Mouse (Mus musculus): ENCODE results near the gene 2310030G06Rik.
A peak's percentile ranks its signal among the peaks of the same experiment; 100 is the strongest.

2310030G06Rik gene

DNA sequence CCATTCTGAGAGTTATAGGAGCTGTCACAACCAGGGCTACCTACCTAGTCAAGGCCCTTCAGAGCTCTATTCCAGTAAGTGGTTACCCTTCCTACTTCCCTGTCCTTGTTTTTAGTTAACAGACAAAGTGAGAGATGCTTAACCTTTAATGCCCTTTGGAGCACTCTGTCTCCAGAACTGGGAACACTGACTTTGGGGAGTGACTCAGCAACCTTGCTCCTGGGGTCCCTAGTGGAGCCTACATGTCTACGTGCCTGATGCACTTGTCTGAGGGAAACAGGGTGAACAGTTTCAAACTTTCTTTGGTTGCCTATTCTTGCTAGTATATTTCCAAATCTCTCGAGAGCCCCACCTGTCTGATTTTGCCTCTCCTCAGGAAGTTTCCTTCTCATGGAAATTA lies 3.6 kb downstream of the 2310030G06Rik start:
- no peak for DNase-seq (ENCODE audit: low spot score in 2 of 2)

- no peak for DNase-seq (ENCODE audit: low spot score in 2 of 2)
Observed at GRCm38 (mm10) chr9:50742261-50742660, 4.1 kb downstream of the 2310030G06Rik start.

- no peak for DNase-seq (ENCODE audit: low spot score in 2 of 2)
Observed at GRCm38 (mm10) chr9:50740867-50741784, 5.2 kb downstream of the 2310030G06Rik start.

- DNase-seq (ENCODE audit: low spot score in 2 of 2), result peak; percentile 94
Observed at GRCm38 (mm10) chr9:50738914-50739870, 7.1 kb downstream of the 2310030G06Rik start, which contains the start of gene Dixdc1. Gene Dixdc1, minus strand, starts transcription at chr9:50739517.

DNA sequence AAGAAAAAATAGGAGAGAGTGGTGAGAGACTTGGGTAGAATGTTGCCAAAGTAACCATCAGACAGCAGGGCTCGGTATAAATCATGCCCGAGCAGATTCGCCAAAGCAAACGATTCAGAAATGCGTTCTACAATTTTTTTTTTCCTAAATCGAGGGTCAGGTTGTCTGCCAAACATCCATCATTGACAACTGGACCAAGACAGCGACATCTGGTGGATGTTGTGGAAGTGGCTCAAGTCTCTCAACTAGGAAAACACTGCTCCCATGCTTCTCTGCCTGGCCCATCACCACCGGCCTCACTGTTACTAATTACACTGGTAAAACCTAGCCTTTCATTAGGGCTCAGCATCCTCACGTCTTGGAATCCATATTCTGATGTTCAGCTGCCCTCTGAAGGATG lies 11.3 kb downstream of the 2310030G06Rik start:
- DNase-seq (ENCODE audit: low spot score in 2 of 2), result peak in 1 of 2 experiments; percentile 62

- DNase-seq (ENCODE audit: low spot score in 2 of 2), result no peak
Observed at GRCm38 (mm10) chr9:50732560-50732959, 13.8 kb downstream of the 2310030G06Rik start.

DNA sequence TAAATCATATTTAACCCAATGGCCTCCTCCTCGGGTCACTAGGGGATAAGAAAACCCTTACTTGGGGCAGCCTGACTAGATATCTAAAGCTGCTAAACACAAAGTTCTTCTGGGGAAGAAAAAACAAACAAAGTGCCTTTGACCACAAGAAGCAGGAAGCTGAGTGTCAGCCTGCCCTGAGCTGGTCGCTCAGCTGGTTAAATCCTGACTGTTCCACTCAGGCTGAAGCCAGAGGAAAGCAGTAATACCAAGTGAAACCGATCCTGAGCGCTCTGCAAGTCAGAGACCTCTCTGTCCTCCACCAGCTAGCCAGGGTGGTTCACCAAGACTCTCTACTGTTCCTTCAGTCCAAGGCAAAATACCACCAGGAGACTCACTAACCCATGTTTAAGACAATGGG lies 16.7 kb downstream of the 2310030G06Rik start:
- no peak for DNase-seq (ENCODE audit: low spot score in 2 of 2)

- DNase-seq (ENCODE audit: low spot score in 2 of 2), result peak; percentile 95 to 96
Observed at GRCm38 (mm10) chr9:50727925-50728651, 18.2 kb downstream of the 2310030G06Rik start.

GRCm38 (mm10) chr9:50727171-50727924 lies 19.0 kb downstream of the 2310030G06Rik start:
- DNase-seq (ENCODE audit: low spot score in 2 of 2), result peak; percentile 66 to 71

- no peak for DNase-seq (ENCODE audit: low spot score in 2 of 2)
Observed at GRCm38 (mm10) chr9:50725921-50726590, 20.3 kb downstream of the 2310030G06Rik start.

GRCm38 (mm10) chr9:50724661-50725330 lies 21.5 kb downstream of the 2310030G06Rik start:
- DNase-seq (ENCODE audit: low spot score in 2 of 2), result no peak

GRCm38 (mm10) chr9:50724147-50724546 lies 22.2 kb downstream of the 2310030G06Rik start:
- no peak for DNase-seq (ENCODE audit: low spot score in 2 of 2)

DNA sequence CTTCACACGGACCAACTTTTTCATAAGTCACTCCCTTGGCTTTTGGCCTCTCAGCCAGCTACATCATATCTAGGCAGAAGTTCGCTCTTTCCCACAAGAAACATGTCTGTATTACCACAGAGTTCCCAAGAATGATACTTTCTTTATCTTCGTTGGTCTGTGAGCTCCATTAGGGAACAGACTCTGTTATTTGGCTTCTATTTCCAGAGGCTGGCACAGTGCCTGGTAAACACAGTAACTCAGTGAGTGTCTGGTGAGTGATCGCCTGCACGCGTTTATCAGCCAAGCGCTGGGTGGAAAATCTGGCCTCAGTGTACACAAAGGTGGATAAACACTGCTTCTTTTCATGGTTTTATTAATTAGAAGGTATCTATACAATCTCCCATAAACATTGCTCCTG lies 22.9 kb downstream of the 2310030G06Rik start:
- peak; percentile 87 for DNase-seq (ENCODE audit: low spot score in 2 of 2)

DNA sequence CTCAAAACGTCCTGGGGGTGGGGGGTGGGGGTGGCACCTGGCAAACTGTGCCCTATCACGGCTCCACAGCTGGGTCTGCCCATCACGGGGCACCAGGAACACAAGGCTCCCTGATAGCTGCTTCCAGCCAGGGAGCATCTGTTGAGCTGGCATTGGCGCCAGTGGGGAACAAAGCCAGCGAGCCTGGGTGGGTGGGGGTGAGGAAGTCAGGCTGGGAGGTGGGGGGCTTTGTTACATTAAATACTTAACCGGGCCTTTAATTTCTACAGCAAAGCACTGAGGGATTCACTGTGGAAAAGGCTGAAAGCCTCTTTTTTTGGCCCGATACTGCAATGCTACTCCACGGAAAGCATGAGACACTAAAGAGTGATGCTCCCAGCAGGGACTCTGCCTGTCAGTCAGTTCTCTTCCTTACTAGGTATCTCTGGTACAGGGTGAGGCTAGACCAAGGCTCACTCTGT lies 23.9 kb downstream of the 2310030G06Rik start:
- DNase-seq (ENCODE audit: low spot score in 2 of 2), result peak in 1 of 2 experiments; percentile 58

- no peak for DNase-seq (ENCODE audit: low spot score in 2 of 2)
Observed at GRCm38 (mm10) chr9:50721061-50721460, 25.3 kb downstream of the 2310030G06Rik start.

DNA sequence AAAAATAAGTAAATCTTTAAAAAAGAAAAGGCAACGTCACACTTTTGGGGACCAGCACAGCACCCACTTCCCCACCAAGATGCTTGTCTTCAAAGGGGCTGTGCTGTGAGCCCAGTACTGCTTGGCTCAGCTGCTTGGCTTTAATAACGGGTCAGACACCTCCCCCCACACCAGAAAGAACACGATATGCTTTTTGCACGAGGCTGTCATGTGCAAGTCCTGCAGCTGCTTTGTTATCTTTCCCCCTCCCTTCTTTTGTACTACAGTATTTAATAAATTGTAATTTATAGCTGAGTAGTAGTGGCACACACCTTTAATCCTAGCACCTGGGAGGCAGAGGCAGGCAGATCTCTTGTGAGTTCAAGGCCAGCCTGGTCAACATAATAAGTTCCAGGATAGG lies 27.5 kb downstream of the 2310030G06Rik start:
- DNase-seq (ENCODE audit: low spot score in 2 of 2), result no peak

DNA sequence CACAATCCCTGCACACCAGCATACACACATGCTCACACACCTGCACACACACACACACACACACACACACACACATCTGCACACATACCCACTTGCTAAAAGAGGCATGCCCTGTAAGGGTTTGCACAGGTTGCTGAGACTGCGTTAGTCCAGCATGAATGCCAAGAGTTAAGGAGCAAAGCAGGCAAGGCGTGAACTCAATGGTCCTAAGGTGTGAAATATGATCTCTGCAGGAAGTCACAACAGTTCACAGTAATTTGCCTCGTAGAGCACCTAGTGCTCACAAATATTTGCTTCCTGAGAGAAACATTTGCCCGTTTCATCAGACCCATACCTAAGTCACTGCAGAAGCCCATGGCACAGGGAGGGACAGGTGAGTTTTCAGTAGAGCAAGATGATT lies 32.1 kb downstream of the 2310030G06Rik start:
- DNase-seq (ENCODE audit: low spot score in 2 of 2), result no peak

GRCm38 (mm10) chr9:50711337-50711736 lies 35.0 kb downstream of the 2310030G06Rik start:
- no peak for DNase-seq (ENCODE audit: low spot score in 2 of 2)

DNA sequence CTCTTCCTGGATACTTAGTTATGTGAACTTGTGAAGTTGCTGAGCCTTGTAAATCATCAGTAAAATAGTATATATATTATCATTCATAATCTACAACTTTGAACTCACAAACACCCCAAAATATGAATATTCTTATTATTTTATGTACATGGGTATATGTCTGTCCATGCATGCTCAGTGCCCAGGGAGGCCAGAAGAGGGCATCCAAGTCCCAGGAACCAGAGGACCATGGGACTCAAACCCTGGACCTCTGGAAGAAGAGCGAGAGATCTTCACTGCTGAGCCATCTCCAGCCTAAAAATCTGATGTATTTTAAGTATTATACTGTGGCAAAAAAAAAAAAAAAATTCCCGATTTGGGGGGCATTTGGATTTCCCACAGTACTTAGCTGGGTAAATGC lies 37.2 kb downstream of the 2310030G06Rik start:
- DNase-seq (ENCODE audit: low spot score in 2 of 2), result peak in 1 of 2 experiments; percentile 59

Measured in right cerebral cortex, postnatal 10 days (tissue).